Mouse (Mus musculus): ENCODE measurements at regions not wholly inside any gene's neighbourhood (a gene's known extent, or its start where the extent isn't known, plus 50 kb on each side); places are given as distances from the start of the nearest gene placed in this dataset.
"Not testable (repeated sequence)": the region's sequence is repeated elsewhere in the genome, so short reads cannot be mapped to it uniquely, and the experiment has no call there.

- peak; percentile 7 to 31 for DNase-seq (ENCODE audit: low spot score in 2 of 2)
These were observed 111.3 kb downstream of the Syt10 start for GRCm38 (mm10) chr15:89730320-89730719.

GRCm38 (mm10) chr15:89724356-89724755 lies 117.3 kb downstream of the Syt10 start:
- no peak for DNase-seq (ENCODE audit: low spot score in 2 of 2)

- no peak for DNase-seq (ENCODE audit: low spot score in 2 of 2)
These were observed 105.5 kb upstream of the Rabl2 start for GRCm38 (mm10) chr15:89697221-89697620.

GRCm38 (mm10) chr15:89676366-89676765 lies 84.6 kb upstream of the Rabl2 start:
- DNase-seq (ENCODE audit: low spot score in 2 of 2): no peak

- not testable (repeated sequence) for DNase-seq (ENCODE audit: low spot score in 2 of 2)
These were observed 64.8 kb upstream of the Rabl2 start for GRCm38 (mm10) chr15:89656558-89656957.

Data from left cerebral cortex, adult 18-20 months (tissue).